22 mouse cellular contexts compared by ENCODE assay signal in genomic region chr4:94711002-94711401, GRCm38 (mm10). TPM values are rescaled to one million over a fixed set of nuclear protein-coding genes. Genes with fewer than 3 reads are reported as not detected.
DNase-seq lines count a peak whose midpoint lies in the region; ATAC-seq and TF ChIP-seq lines count a peak whose summit lies in the region.
"Had no signal": no experiment of that assay in that cellular context is flagged by ENCODE, and none has a peak within 500 bp of the region (broad histone marks: within the 10 kb centered on the region; RNA-seq: fewer than 3 reads in every experiment).

No protein-coding gene starts in this region.

- H3K36me3 ChIP-seq in kidney, adult 2 months (ENCODE audit: control insufficient read depth, insufficient read depth, low read length): no peaks in the 10 kb centered on the region
- H3K36me3 ChIP-seq: embryonic facial prominence, embryonic 12.5 days; embryonic facial prominence, embryonic 15.5 days; G1E; hindbrain, embryonic 12.5 days; hindbrain, embryonic 15.5 days had no signal

- peak overlapping the region; percentile 80 for H3K27ac ChIP-seq in kidney, adult 2 months (ENCODE audit: insufficient read depth, low read depth, low read length)
- H3K27ac ChIP-seq: embryonic facial prominence, embryonic 12.5 days; embryonic facial prominence, embryonic 15.5 days; hindbrain, embryonic 12.5 days; hindbrain, embryonic 15.5 days had no signal

- no peak for TF ChIP-seq CTCF in kidney, adult 2 months (conservative IDR thresholded peaks at IDR 0.05; ENCODE audit: insufficient read depth, insufficient read length, low read depth, low read length)

- no peak for DNase-seq in kidney, adult 2 months
- no peak for DNase-seq in kidney, adult 11 months
- DNase-seq in MEL-GATA-1-ER (ENCODE audit: extremely low read depth, low read depth): peak; percentile 27
- DNase-seq in thymus, postnatal 25 days: no peak
- no peak for DNase-seq in layer of hippocampus, adult 11-12 months (ENCODE audit: low spot score)
- DNase-seq: adrenal gland, adult 8-10 months; adrenal gland, postnatal 25 days; B cell, adult 2 months; cerebellum, adult 18-20 months; cerebellum, adult 9-10 months; cerebellum, postnatal 14 days; forebrain, postnatal 0 days; gastrocnemius, postnatal 25 days had no signal

- H3K27me3 ChIP-seq in kidney, adult 2 months (replicated peaks; ENCODE audit: control insufficient read depth, insufficient read depth, low read length): no peaks in the 10 kb centered on the region
- H3K27me3 ChIP-seq: CH12.LX; embryonic facial prominence, embryonic 12.5 days; embryonic facial prominence, embryonic 15.5 days; hindbrain, embryonic 12.5 days; hindbrain, embryonic 15.5 days had no signal

- peak; percentile 76 for ATAC-seq in megakaryocyte progenitor cell, adult 5-6 weeks (replicated peaks; ENCODE audit: poor library complexity)
- ATAC-seq: activated CD4-positive, CD25-positive, alpha-beta regulatory T cell, adult 4 months; forebrain, embryonic 14.5 days; forebrain, postnatal 0 days had no signal

- TF ChIP-seq POLR2A in kidney, adult 2 months (IDR thresholded peaks at IDR 0.05; ENCODE audit: low read depth, low read length): no peak

- no peaks in the 10 kb centered on the region for H3K4me1 ChIP-seq in kidney, adult 2 months (ENCODE audit: control insufficient read depth, insufficient read depth, low read length)
- H3K4me1 ChIP-seq: embryonic facial prominence, embryonic 12.5 days; embryonic facial prominence, embryonic 15.5 days; hindbrain, embryonic 12.5 days; hindbrain, embryonic 15.5 days had no signal

- WGBS in kidney, adult 2 months: 80% methylated on average over 2 of the region's 2 CpGs

- no peak overlapping the region for H3K4me3 ChIP-seq in kidney, adult 2 months (ENCODE audit: insufficient read depth, low read depth, low read length)
- H3K4me3 ChIP-seq: embryonic facial prominence, embryonic 12.5 days; embryonic facial prominence, embryonic 15.5 days; hindbrain, embryonic 12.5 days; hindbrain, embryonic 15.5 days had no signal

RNA-seq across cellular contexts. Expression of gene Tek, which starts 28.1 kb away (rescaled TPM):
- 15.9 and 21.6 TPM in 2 replicates for polyA plus RNA-seq in kidney, adult 2 months (2012; rRNA removed)
- total RNA-seq in megakaryocyte progenitor cell, adult 5-6 weeks (2015): 0.64 and 0.69 TPM in 2 replicates
- 0.46 and 1.2 TPM in 2 replicates for total RNA-seq in megakaryocyte progenitor cell, adult 5-6 weeks (2017)
- polyA plus RNA-seq: activated CD4-positive, CD25-positive, alpha-beta regulatory T cell, adult 4 months; G1E had no signal
